Mouse (Mus musculus) v-Abl transformed pro-B cells (cell line): ENCODE results near the gene Wfikkn1.

ENCODE experiments used
- in situ Hi-C, 2 experiments: fragments of 400-800 bp; cut with MboI; formaldehyde crosslinking; loops; one replicate each; pipeline ENCODE4 v1.15.1; 2025; ENCODE audit not compliant: unreplicated experiment in 2 of 2

Gene Wfikkn1

DNA sequence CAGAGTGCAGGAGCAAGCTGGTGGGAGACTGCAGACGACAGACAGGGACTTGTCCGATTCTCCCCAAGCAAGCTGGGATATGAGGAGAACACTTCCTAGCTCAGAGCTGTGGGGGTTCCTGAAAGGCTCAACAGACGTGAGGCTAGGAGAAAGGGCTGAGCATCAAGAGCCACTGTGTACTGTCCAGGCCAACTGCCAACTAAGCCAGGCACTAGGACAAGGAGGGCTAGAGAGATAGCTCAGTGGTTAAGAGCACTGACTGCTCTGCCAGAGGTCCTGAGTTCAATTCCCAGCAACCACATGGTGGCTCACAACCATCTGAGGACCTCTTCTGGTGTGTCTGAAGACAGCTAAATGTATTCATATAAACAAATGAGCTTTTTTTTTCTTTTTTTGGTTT, 38.1 kb downstream of the Wfikkn1 start:
- in situ Hi-C loops, result no loop called here

DNA sequence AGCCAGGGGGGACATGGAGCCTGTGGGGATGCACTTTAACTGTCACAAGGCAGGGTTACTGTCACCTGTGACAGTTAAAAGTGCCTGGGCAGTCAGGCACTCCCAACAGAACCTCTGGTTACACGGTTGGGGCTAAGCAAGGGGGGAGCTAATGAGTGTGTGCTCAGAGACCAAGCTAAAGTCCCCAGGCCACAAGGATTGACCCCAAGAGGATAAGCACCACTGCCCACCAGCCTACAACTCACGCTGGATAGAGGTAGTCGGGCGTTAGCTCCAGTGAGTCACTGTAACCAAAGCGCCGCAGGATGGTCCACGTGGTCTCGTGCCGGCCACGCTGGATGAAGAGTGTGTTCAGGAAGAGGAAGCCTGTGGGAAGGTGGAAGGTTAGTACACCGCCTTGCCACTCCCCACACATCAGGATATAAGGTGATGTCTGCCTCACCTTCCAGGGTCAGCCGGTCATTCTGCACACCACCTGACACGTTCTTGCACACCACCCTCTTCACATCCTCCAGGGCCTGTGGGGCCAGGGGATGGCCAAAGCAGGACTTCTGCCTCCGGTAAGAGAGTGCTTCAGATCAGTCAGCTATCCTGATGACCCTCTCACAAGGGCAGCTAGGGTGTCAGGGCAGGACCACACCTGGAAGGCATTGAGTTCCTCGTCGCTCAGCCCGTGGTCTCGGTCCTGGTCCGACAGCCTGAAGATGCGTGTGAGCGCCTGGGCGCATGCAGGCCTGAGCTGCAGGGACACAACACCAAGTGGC, 39.4 kb downstream of the Wfikkn1 start, which contains the start of gene Gm20683:
Gene Gm20683 (minus strand): TSS at position 647 of the 764 bp plus-strand sequence.
- in situ Hi-C loops, result no loop called here

DNA sequence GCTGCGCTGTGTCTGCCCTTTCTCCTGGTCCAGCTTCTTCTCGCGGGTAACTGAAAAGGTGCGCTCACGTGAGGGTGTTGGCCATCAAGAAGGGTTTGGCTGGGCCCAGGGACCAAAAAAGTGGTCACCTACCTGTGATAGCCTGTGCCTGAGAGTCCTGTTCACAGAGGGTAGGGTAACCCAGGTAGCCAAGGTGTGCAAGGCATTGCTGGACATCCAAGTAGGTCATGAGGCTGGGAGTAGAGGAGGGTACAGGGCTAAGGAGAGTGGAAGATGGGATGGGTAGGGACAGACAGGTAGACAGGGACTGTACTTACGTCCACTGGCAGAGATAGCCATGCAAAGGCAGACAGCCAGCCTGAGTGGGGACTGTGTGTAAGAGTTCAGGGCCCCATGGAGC, 40.1 kb downstream of the Wfikkn1 start:
- in situ Hi-C loops, result no loop called here

DNA sequence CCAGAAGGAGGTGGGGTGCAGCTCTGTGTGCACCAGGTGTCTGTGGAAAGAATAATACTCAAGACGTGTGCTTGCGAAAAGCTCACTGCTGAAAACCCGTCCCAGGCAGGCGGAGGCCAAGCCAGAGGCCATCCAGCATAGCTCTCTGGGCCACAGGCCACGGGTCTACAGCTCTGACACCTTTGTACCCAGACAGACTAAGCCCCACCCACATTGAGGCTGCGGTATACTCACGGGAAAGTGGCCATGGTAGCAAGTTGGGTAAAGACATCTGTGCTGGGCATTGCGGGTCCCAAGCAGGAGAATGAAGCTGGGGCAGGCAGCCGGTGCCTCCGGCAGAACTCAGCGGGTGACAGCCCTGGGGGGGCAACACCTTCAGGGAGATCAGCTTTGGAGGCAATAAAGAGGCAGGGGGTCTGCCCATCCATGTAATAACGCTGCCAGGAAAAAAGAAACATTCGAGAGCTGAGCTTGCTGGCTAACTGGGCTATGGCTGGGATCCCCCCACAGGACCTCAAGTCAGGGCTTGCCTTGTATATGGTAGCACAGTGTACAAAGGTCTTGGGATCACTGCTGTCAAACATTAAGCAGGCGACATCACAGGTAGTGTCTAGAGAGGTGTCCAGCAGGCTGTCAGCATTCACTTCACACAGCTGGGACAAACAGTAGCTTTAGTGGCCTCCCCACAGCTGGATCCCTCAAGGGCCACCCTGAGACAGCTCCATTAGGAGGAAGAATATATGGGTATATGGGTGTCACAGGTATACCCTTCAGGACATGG, 41.0 kb downstream of the Wfikkn1 start:
- in situ Hi-C loops, result loop anchor here in 1 of 2 experiments (5.0 kb wide), 1 partner anchor 33 kb away; no protein-coding TSS in a partner anchor

DNA sequence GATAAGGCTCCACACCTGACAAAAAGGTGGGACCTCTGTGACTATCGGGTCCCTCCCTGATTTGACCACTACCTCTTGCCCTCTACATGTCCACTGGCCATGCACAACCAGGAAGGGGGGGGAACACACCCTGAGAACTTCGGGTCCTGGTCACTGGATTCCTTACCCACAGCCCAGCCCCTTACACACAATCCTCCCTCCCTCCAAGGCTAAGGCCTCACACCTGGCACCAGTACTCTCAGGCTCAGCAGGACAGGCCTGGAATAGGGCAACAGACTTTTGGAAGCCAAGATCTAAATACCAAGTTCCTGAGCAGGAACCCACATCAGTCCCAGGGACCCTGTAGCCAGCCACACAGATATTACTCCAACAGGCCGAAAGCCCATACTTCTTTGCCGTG, 41.8 kb downstream of the Wfikkn1 start:
- in situ Hi-C loops, result loop anchor here in 1 of 2 experiments (5.0 kb wide), 1 partner anchor 33 kb away; no protein-coding TSS in a partner anchor

DNA sequence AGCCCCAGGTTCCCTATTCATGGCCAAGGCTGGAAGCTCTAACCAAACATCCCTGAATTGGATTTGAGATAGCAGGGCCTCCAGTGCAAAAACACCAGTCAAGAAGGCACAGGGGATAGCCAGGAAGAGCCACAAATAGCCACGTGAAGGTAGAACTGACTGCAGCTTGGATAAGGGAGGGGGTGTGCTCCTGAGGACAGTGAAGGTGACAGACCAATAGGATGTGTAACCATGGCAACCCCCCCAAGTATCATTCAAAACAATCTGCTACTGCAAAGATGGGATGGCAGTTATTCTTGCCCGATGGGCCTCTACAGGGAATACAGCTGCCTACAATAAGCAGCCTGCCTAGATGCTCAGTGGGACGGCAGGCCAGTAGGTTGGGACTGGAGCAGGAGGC, 43.1 kb downstream of the Wfikkn1 start:
- in situ Hi-C loops, result loop anchor here in 1 of 2 experiments (5.0 kb wide), 1 partner anchor 35 kb away; no protein-coding TSS in a partner anchor

DNA sequence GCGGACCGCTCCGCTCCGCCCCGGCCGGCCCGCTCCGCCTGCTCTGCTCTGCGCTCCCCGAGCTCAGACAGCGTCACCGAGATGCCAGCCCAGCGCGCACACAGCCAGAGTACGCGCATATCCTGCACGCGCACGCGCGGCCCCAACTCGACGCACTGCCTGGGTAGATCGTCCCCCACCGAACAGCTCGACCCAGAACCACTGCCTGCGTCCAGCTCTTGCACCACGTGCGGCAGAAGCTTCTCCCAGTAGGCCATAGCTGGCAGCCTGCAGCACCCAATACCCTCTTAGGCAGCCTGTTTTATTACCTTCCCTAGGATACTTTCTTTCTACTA, 43.6 kb downstream of the Wfikkn1 start, which contains the start of gene Rhbdl1:
Gene Rhbdl1 (minus strand): TSS at position 220 of the 335 bp plus-strand sequence.
- in situ Hi-C loops, result loop anchor here in 1 of 2 experiments (5.0 kb wide), 1 partner anchor 35 kb away; no protein-coding TSS in a partner anchor

DNA sequence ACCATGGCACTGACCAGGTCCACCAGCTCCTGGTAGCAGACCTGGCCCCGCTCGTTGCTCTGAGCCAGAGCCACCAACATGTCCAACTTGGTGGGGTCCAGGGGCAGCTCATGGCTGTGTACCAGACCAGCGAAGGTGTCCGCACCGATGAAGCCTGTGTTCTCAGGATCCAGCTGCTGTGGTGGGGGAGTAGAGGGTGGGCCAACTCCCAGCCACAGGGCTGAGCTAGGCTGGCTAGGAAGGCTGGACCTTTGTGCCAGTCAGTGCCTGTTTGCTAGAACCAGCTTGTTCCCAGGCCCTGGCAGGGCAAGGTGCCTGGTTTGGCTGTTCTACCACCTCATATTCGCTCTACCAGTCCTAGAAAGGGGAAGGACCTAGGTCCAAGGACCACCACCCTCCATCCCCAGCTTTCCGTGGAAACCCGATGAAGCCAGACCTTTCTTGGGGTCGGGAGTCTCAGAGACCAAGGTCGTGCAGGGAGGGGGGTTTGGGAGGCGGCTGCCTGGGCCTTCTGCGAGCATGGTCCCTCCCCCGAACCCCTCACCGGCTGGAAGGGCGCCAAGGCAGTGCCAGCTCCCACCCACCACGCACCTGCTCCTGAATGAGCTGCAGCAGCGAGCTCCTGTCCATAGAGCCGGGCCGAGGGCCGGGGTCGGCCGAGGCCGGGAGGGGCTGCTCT, 44.1 kb downstream of the Wfikkn1 start:
- in situ Hi-C loops, result loop anchor here in 1 of 2 experiments (5.0 kb wide), 1 partner anchor 36 kb away; no protein-coding TSS in a partner anchor

DNA sequence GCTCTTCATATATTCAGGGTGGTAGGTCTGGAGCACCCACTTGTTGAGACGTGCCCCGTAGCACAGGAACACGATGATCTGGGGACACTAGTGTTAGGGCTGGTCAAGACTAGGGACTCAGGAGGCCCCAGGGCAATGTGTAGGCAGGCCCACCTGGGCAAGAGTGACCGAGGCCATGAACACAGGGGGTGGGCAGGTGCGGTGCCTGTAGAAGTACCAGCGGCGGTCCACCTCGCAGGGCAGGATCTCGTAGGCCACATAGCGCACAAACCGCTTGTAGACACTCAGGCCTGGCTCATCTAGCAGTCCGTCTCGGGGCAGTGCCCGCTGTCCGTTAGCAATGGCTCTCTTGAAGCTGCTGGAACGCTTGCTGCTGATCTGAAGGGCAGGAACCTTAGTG, 44.8 kb downstream of the Wfikkn1 start:
- in situ Hi-C loops, result loop anchor here in 1 of 2 experiments (5.0 kb wide), 1 partner anchor 36 kb away; no protein-coding TSS in a partner anchor

DNA sequence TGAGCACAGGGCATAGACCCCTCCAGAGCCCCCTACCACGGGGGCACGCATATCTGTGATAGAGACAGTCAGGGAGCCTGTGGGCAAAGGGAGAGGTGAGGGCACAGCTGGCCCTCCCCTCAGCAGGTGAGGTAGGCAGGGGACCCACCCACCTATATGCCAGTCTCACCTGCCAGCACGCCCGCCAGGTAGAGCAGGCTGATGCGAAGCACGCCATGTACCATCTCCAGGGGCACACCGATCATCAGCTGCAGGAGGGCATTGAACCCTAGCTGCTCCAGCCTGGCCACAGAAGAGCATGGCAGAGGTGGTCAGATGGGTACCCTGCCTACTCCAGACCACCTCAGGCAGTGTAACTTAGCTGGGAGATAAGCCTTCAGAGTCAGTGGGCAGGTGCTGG, 45.4 kb downstream of the Wfikkn1 start:
- in situ Hi-C loops, result loop anchor here in 1 of 2 experiments (5.0 kb wide), 1 partner anchor 37 kb away; no protein-coding TSS in a partner anchor

DNA sequence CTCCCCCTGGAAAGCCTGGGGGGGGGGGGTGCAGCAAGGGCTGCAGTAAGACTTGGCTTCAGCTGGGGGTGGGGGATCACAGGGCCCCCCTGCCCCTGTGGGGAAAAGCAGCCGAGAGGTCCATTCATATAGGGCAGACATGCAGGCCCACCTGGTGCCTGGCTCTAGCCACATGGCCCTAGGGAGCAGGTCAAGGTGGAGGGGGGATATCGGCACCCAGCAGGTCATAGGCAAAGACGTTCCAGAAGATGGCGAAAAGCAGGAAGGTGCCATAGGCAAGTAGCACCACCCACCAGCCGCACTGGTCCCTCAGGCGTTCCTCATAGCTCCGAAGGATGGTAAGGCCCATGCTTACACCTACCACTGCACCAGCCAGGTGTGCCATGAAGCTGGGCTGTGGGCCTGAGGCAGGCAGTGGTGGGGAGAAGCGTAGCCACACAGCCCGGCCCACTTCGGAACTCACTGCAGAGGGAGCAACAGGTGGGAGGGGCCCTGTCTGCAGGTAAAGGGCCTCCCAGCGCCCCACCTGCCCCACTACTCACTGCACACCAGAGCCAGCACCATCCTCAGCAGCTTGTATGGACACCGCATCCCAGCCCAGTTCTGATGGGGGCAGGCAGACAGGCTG, 45.9 kb downstream of the Wfikkn1 start:
- in situ Hi-C loops, result loop anchor here in 1 of 2 experiments (5.0 kb wide), 1 partner anchor 38 kb away; no protein-coding TSS in a partner anchor

DNA sequence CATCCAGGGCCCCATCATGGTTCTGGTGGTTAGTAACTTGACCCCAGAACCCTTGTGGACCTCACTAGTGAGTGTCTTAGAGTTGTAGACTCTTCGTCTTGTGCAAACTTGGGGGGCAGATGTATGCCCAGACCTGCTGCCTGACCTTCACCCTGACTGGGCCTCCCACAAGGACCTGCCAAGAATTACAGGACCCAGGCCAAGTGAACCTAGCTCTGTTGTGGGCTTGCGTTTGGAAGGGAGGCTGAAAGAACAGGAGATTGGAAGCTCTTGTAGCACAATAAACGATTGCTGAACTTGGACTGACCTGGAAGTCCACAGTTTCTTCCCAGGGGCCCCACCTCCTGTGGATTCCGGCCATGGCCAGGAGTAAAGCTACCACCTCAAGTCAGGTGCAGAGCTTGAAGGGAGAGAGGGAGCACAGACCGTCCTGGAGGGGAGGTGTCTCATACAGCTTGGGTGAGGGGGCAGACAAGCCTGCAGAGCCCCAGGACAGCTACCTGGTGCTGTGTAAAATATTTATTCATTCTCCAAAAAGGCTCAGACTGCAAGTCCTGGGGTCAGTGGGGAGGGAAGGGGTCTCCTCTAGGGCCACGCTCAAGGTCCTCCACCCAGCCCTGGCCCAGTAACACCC, 46.6 kb downstream of the Wfikkn1 start:
- in situ Hi-C loops, result no loop called here

DNA sequence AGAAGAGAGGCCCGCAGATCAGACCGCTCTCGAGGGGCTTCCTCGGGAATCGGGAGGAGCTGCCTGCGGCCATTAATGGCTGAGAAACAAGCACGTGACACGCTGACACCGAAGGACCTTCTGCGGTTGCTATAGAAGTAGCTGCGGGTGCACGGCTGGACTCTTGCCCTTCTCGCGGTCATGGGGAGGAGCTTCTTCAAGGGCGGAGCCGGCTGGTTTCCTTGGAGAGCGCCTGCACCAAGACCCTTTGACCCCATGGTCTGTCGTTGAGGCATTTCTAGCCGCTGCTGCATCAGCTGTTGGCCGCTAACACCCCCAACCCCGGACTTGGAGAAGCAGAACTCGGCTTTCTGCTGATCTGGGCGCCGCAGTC, 47.4 kb downstream of the Wfikkn1 start, which contains the start of gene Stub1:
Gene Stub1 (minus strand): TSS at position 114 of the 373 bp plus-strand sequence.
- in situ Hi-C loops, result no loop called here

DNA sequence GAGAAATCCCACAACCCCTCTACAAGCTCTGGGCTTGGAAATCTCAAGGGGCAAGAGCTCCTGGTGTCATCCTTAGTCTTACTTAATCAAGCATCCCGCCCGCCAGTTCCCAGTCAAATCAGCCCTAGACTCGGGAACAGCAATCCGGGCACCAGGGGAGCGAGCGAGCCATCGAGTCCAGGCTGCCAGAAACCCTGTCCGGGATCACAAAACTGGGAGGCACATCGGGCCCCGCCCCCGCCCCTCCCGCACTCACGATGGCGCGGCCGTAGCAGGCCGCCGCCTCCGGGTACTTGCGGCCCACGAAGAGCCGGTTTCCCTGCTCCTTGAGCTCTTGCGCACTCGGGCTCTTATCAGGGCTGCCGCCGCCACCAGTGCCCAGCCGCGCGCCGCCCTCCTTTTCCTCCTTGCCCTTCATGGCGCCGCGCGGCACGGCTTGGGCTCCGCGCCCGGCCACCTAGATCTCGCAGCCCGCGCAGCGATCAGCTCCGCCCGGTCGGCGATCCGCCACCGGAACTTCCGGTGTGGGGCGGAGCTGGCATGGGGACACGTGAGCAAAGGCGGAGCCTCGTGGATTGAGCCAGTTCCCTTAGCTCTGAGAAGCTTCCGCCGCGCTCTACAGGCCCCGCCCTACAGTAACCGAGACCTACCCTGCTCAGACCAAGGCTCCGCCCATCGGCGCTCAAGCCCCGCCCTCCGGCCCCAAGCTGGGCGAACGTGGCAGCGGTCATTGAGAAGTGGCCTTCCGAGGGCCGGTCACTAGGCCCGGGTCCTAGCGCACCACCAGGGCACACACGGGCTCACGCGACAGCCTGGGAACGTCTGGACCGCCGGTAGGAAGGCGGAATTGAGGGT, 48.0 kb downstream of the Wfikkn1 start:
- in situ Hi-C loops, result no loop called here

DNA sequence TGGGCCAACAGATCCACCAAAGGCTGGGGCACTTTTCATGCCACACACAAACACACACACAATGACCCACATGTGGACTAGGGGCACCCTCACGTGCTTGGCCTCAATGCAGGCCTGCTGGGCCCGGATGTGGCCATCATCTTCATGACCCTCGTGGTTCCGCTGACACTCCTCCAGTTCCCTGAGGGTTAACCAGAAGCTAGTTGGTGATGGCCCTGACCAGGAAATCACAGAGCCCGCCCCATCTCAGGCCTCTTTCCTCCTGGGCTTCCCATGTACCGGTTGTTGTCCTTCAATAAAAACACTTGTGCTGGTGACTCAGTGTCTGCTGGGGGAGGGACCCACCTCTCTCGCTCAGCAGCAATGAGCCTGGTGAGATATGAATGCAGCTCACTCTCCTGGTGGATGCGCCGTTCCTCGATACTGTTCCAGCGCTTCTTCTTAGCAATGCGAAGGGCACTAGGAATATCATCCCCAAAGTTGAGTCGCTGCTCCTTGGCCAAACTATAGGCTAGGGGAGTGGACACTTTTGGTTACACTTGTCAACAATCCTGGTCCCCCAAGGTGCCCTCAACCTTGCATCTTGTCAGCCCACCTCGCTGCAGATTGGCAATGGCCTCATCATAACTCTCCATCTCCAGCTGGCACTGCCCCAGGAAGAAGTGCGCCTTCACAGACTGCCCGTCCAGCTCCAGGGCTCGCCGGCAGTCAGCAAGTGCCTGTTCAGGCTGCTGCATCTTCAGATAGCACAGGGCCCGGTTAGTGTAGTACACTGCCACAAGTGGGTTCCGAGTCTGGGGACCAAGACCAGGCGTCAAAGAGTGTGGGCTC, 49.0 kb downstream of the Wfikkn1 start:
- in situ Hi-C loops, result no loop called here

DNA sequence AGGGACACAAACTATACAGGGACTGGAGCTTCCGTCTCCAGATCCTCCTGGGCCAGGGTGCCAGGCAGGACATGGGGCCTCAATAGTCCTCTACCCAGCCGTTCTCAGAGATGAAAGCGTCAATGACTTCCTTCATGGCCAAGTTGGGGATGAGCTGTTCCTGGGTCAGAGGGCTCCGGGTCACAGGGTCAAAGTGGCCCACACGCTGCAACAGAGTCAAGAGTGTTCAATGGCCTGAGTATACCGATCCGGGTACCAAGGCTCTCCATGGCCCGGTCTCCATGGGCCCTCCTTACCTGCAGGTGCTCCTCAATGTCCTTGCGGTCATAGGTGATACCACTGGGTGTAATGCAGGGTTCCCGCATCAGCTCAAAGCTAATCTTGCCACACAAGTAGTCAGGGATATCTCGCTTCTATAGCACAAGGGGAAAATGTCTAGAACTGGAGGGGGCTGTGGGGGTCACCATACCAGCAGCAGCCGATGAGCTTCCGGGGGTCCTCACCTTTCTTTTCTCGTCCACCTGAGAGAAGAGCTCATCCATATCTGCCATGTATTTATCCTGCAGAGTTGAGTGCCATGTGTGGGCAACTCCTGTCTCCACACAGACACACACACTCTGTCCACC, 49.7 kb downstream of the Wfikkn1 start:
- in situ Hi-C loops, result no loop called here

DNA sequence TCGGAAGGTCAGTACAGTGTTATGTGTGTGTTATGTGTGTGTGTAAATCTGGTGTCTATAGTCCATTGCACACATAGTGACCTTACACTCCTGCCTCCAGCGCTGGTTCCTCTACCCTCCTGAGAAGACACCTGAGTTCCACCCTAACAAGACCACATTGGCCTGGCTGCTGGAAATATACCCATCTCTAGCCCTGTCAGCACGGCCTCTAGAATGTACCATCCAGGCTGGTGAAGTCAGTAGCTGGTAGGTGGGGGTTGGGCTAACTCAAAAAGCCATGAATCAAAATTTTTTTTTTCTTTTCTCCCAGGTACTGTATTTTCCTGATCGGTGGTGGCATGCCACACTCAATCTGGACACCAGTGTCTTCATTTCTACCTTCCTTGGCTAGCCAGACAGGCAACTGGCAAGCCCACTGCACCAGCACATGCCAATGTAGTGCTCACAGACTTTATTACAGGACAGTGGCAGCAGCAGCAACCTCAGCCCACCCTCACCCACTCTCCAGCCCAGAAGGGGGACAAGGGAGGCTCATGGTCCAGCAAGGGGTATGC, 50.4 kb downstream of the Wfikkn1 start:
- in situ Hi-C loops, result no loop called here
